Mouse (Mus musculus) bone marrow macrophage, adult 2 months (primary cell): Measurements from ENCODE around the gene Mcu.

Experiments used
- CTCF ChIP-seq: IDR thresholded peaks from 2 replicates; pipeline ENCODE4 v1.5.1; 2012; ENCODE audit warnings: low read depth, mild to moderate bottlenecking, low read length, moderate library complexity
- POLR2A ChIP-seq: IDR thresholded peaks from 2 replicates; pipeline ENCODE4 v1.6.1; 2012; ENCODE audit warnings: mild to moderate bottlenecking, low read depth, low read length, borderline replicate concordance

DNA sequence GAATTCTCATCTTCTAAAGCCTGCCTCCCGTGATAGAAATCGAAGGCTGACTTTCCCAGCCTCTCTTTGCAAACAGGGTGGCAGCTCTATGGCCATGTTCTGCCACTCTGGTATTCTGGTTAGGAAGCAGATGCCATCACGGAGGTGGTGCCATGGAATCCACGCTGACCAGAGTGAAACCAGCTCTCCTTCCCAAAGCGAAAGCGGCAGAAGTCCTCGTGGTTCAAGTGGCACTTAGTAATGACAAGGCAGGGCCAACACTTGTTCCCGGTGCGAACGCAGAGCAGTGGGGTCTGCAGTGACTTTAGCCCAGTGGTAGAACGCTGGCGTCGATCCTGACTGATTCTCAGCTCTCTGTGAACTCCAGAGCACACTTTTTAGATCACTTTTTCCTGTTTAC lies 26.6 kb downstream of the Mcu start:
- TF ChIP-seq CTCF, result no peak
- TF ChIP-seq POLR2A, result no peak
